Mouse (Mus musculus) adrenal gland, postnatal 4 days (tissue): ENCODE results near the gene Cct5. TPM values are rescaled to one million over a fixed set of nuclear protein-coding genes. Genes with fewer than 3 reads are reported as not detected.
"Not testable (repeated sequence)": the region's sequence is repeated elsewhere in the genome, so short reads cannot be mapped to it uniquely, and the experiment has no call there.

Experiments
- DNase-seq, 2 experiments: peaks; one replicate each; pipeline ENCODE4 v3.0.0; 2021 to 2022; ENCODE audit warnings: low spot score in 2 of 2, mixed read lengths in 2 of 2
- total RNA-seq, 2 experiments: library from RNA; stranded (reverse); gene quantifications; 2 replicates each; pipeline ENCODE4 v1.2.3; 2021

The Cct5 gene
- total RNA-seq, 2 experiments from 2014 or later: 310 to 330 TPM

GRCm38 (mm10) chr15:31602426-31602825, 822 bp upstream of the Cct5 start:
- no peak for DNase-seq

GRCm38 (mm10) chr15:31601279-31601645, 342 bp downstream of the Cct5 start:
- no peak for DNase-seq

GRCm38 (mm10) chr15:31599834-31600233, 1.8 kb downstream of the Cct5 start:
- DNase-seq: no peak

- no peak for DNase-seq
Observed at GRCm38 (mm10) chr15:31595651-31596050, 6.0 kb downstream of the Cct5 start.

- no peak for DNase-seq
Observed at GRCm38 (mm10) chr15:31594260-31594659, 7.3 kb downstream of the Cct5 start.

- DNase-seq: no peak
Observed at GRCm38 (mm10) chr15:31592531-31592930, 9.1 kb downstream of the Cct5 start.

- no peak for DNase-seq
Observed at GRCm38 (mm10) chr15:31590176-31590575, 11.4 kb downstream of the Cct5 start.

GRCm38 (mm10) chr15:31588989-31589640, 12.5 kb downstream of the Cct5 start:
- DNase-seq: no peak

GRCm38 (mm10) chr15:31587789-31588188, 13.8 kb downstream of the Cct5 start:
- no peak for DNase-seq

- peak; percentile 62 to 79 for DNase-seq
Observed at GRCm38 (mm10) chr15:31586519-31586918, 15.1 kb downstream of the Cct5 start.

GRCm38 (mm10) chr15:31586088-31586487, 15.5 kb downstream of the Cct5 start:
- DNase-seq: no peak

- no peak for DNase-seq
Observed at GRCm38 (mm10) chr15:31585238-31585637, 16.4 kb downstream of the Cct5 start.

- no peak for DNase-seq
Observed at GRCm38 (mm10) chr15:31583304-31584085, 18.1 kb downstream of the Cct5 start.

- DNase-seq: not testable (repeated sequence)
Observed at GRCm38 (mm10) chr15:31581086-31581485, 20.5 kb downstream of the Cct5 start.

GRCm38 (mm10) chr15:31576076-31576475, 25.5 kb downstream of the Cct5 start:
- DNase-seq: no peak

GRCm38 (mm10) chr15:31573692-31574091, 27.9 kb downstream of the Cct5 start:
- DNase-seq: no peak

GRCm38 (mm10) chr15:31573287-31573686, 28.3 kb downstream of the Cct5 start:
- no peak for DNase-seq

GRCm38 (mm10) chr15:31571906-31572722, 29.5 kb downstream of the Cct5 start:
- DNase-seq: no peak

- no peak for DNase-seq
Observed at GRCm38 (mm10) chr15:31570959-31571358, 30.6 kb downstream of the Cct5 start.

- DNase-seq: peak in 1 of 2 experiments; percentile 40
Observed at GRCm38 (mm10) chr15:31569325-31570022, 32.1 kb downstream of the Cct5 start.

GRCm38 (mm10) chr15:31568581-31568996, 33.0 kb downstream of the Cct5 start:
- DNase-seq: peak in 1 of 2 experiments; percentile 63
